Mouse (Mus musculus) liver, adult 2 months (tissue): ENCODE measurements at regions not wholly inside any gene's neighbourhood (a gene's known extent, or its start where the extent isn't known, plus 50 kb on each side); places are given as distances from the start of the nearest gene placed in this dataset.

Source experiments
- DNase-seq: peaks from one replicate; pipeline ENCODE4 v3.0.0-alpha.2; 2011; ENCODE audit warnings: low read depth, low spot score; ENCODE audit errors: extremely low read depth
- H3K27ac ChIP-seq: fragments of 200-500 bp; replicated peaks from 2 replicates; pipeline ENCODE4 v1.5.1; 2012; ENCODE audit warnings: low read depth, mild to moderate bottlenecking, control low read depth, inconsistent platforms, low read length; ENCODE audit not compliant: insufficient read depth
- H3K27me3 ChIP-seq: fragments of 200-500 bp; 2 replicates; pipeline ENCODE4 v1.6.1; 2012; ENCODE audit warnings: mild to moderate bottlenecking, moderate library complexity, low read length, inconsistent platforms; ENCODE audit not compliant: control insufficient read depth, insufficient read depth
- H3K36me3 ChIP-seq: fragments of 200-500 bp; 2 replicates; pipeline ENCODE4 v1.6.1; 2012; ENCODE audit warnings: low read length, inconsistent platforms; ENCODE audit not compliant: control insufficient read depth, insufficient read depth
- H3K4me1 ChIP-seq: fragments of 200-500 bp; 2 replicates; pipeline ENCODE4 v1.6.1; 2011; ENCODE audit warnings: low read length; ENCODE audit not compliant: control insufficient read depth, insufficient read depth
- H3K4me3 ChIP-seq: fragments of 200-500 bp; 2 replicates; pipeline ENCODE4 v1.5.1; 2011; ENCODE audit warnings: low read depth, mild to moderate bottlenecking, control low read depth, low read length, moderate library complexity; ENCODE audit not compliant: insufficient read depth
- H3K79me2 ChIP-seq: fragments of 200-500 bp; 2 replicates; pipeline ENCODE4 v1.6.1; 2012; ENCODE audit warnings: inconsistent platforms, mild to moderate bottlenecking, low read length, moderate library complexity; ENCODE audit not compliant: control insufficient read depth, insufficient read depth
- H3K9ac ChIP-seq: fragments of 200-500 bp; 2 replicates; pipeline ENCODE4 v1.6.1; 2012; ENCODE audit warnings: low read depth, mild to moderate bottlenecking, control low read depth, inconsistent platforms, low read length
- CTCF ChIP-seq: fragments of 200-500 bp; IDR thresholded peaks from 2 replicates; pipeline ENCODE4 v1.5.1; 2011; ENCODE audit warnings: low read depth, low read length, control low read depth
- POLR2A ChIP-seq: fragments of 200-500 bp; IDR thresholded peaks from 2 replicates; pipeline ENCODE4 v1.6.1; 2011; ENCODE audit warnings: low read length, control low read depth; ENCODE audit not compliant: insufficient read depth; ENCODE audit errors: extremely low read depth
- WGBS: fragments of 180-500 bp; shearing (Covaris S2); methylation state at CpG from one replicate; pipeline ENCODE4 v1.1.7; 2018; 5-methylcytosine and 5-hydroxymethylcytosine counted together

DNA sequence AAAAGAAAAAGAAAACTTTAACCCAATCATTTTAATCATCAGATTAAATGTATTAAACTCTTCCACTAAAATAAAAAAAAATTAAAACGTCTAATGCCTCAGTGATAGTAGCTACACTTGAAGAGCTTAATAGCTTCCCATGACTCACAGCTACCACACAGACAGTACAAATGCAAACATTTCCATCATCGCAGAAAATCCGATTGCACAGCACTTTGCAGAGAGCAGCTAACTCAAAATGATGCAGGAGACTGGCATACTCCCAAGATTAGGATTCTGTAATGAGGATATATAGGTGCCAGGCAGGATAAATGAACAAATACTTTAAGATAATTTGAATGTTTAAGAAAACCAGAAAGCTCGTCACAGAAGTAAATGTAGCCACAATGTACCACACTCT is 238.3 kb upstream of the Kif2a start:
- no peak for DNase-seq
- H3K79me2 ChIP-seq, result no peaks in the 10 kb centered on the region
- no peaks in the 10 kb centered on the region for H3K36me3 ChIP-seq
- no peak overlapping the region for H3K4me3 ChIP-seq
- H3K27ac ChIP-seq, result no peak overlapping the region
- 68% methylated on average over 4 of the region's 4 CpGs for WGBS
- H3K4me1 ChIP-seq, result no peaks in the 10 kb centered on the region
- H3K9ac ChIP-seq, result no peak overlapping the region
- H3K27me3 ChIP-seq, result no peaks in the 10 kb centered on the region
- no peak for TF ChIP-seq CTCF
- TF ChIP-seq POLR2A, result no peak

DNA sequence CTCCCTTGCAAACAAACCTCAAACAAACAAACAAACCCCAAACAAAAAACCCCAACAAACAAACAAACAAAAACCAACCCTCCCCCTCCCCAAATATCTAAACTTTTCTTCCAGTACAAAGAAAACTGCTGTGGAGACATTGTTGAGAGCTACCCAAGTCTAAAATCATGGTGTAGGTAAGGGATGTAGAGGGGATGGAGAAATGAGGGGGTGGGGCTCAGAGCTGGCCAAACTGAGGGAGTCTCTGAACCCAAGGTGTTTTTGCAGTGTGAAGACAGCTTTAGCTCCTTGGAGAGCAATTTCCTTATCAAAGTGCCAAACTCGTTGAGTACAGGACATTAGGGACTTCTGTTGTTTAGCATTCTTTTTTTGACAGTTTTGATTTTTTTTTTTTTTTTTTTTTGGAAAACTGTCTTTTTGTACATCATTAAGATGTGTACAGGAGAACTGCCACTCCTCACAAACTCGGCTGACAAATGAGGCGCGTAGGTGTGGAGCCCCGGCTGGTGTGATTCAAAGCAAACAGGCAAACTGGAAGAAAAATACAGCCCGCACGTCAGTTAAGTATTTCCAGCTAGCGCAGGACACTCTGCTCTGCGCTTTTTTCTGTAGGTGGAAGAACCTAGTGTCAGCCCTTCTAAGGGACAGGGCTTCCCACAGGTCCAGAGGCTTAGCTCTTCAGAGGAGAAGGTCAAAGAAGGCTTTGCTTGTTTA is 226.0 kb upstream of the Kif2a start:
- H3K36me3 ChIP-seq, result no peaks in the 10 kb centered on the region
- DNase-seq, result no peak
- no peaks in the 10 kb centered on the region for H3K27me3 ChIP-seq
- H3K4me1 ChIP-seq, result no peaks in the 10 kb centered on the region
- TF ChIP-seq CTCF (no peak), POLR2A (no peak)
- H3K9ac ChIP-seq, result no peak overlapping the region
- H3K27ac ChIP-seq, result no peak overlapping the region
- no peak overlapping the region for H3K4me3 ChIP-seq
- WGBS, result 20% methylated on average over 9 of the region's 9 CpGs
- H3K79me2 ChIP-seq, result no peaks in the 10 kb centered on the region

DNA sequence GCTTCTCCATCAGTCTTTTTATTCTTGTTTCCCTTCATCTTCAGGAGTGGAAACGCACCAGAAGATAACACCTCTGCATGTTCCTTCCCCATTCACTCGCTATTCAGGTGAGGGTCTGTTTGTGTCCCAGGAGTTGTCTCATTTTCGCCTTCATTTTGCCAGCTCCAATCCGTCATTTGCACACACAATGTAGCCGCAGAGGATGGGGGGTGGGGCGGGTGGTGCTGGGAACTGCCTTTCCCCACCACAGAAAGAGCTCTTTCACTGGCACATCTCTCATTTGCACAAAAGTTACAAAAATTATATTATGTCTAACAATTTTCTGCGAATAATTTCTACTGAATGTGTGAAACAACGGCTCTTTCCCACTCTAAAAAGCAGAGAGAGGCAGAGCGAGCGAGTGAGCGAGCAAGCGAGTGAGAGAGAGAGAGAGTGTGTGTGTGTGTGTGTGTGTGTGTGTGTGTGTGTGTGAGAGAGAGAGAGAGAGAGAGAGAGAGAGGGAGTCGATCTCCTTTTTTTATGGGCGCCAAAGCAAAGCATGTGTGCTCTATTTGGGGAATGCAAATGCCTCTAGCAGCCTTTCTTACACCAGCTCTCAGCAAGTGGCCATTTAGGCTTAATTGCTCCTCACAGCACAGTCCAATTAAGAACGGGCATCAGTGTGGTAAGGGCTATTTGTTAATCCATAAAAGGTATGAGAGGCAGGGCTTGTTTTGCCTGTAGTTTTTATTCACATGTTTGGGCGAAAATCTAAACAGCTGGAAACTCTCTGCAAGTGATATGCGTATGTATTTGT is 225.2 kb upstream of the Kif2a start:
- no peak for DNase-seq
- H3K27ac ChIP-seq, result no peak overlapping the region
- H3K36me3 ChIP-seq, result no peaks in the 10 kb centered on the region
- no peak overlapping the region for H3K4me3 ChIP-seq
- 34% methylated on average over 17 of the region's 17 CpGs for WGBS
- no peaks in the 10 kb centered on the region for H3K79me2 ChIP-seq
- no peaks in the 10 kb centered on the region for H3K4me1 ChIP-seq
- no peak overlapping the region for H3K9ac ChIP-seq
- no peaks in the 10 kb centered on the region for H3K27me3 ChIP-seq
- TF ChIP-seq CTCF (no peak), POLR2A (no peak)

GRCm38 (mm10) chr13:107244173-107244572 is 222.2 kb upstream of the Kif2a start:
- Histone ChIP-seq H3K9ac (no peak overlapping the region), H3K4me1 (no peaks in the 10 kb centered on the region), H3K27ac (no peak overlapping the region), H3K36me3 (no peaks in the 10 kb centered on the region), H3K79me2 (no peaks in the 10 kb centered on the region), H3K4me3 (no peak overlapping the region), H3K27me3 (no peaks in the 10 kb centered on the region)
- TF ChIP-seq CTCF (no peak), POLR2A (no peak)
- WGBS, result 73% methylated on average over 3 of the region's 3 CpGs
- DNase-seq, result no peak

- H3K79me2 ChIP-seq, result no peaks in the 10 kb centered on the region
- H3K27ac ChIP-seq, result no peak overlapping the region
- no peak for DNase-seq
- H3K4me1 ChIP-seq, result no peaks in the 10 kb centered on the region
- no peak overlapping the region for H3K9ac ChIP-seq
- 55% methylated on average over 4 of the region's 4 CpGs for WGBS
- H3K36me3 ChIP-seq, result no peaks in the 10 kb centered on the region
- H3K27me3 ChIP-seq, result no peaks in the 10 kb centered on the region
- TF ChIP-seq CTCF, result no peak
- TF ChIP-seq POLR2A, result no peak
- no peak overlapping the region for H3K4me3 ChIP-seq
These were observed 217.1 kb upstream of the Kif2a start for GRCm38 (mm10) chr13:107239035-107239387.
